Mouse (Mus musculus): ENCODE measurements around the gene Acacb. TPM values are rescaled to one million over a fixed set of nuclear protein-coding genes. Genes with fewer than 3 reads are reported as not detected.

The Acacb gene
- polyA plus RNA-seq, 1 experiment from 2014 or later: 0.70 TPM

DNA sequence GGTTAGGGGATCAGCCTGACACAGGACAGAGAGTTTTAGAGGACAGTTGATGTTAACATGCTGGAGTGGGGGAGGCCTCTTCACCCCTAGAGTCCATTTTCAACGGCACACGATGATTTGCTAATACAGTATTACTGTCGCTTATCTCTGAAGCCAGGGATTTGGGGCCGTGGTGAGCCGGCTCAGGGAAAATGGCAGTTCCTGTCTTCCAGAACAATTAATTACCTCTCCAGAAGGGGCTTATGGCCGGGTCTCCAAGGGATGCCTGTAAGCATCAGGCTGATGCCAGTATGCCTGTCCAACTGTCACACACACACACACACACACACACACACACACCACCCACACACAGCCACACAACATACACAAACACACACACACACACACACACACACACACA is 136.0 kb downstream of the Acacb start:
- Histone ChIP-seq H3K27me3 (replicated peaks) (peaks cover 29% of the 10 kb centered on the region), H3K9ac (no peak overlapping the region)

GRCm38 (mm10) chr5:114284604-114285397 is 138.5 kb downstream of the Acacb start:
- ATAC-seq: no peak
- H3K4me1 ChIP-seq: no peaks in the 10 kb centered on the region
- no peaks in the 10 kb centered on the region for H3K9me3 ChIP-seq (replicated peaks)
- H3K27me3 ChIP-seq (replicated peaks): peaks cover 29% of the 10 kb centered on the region; the same call in 1 of the 2 replicates
- WGBS (ENCODE audit: insufficient replicate concordance): 61% methylated on average over 13 of the region's 13 CpGs
- no peak overlapping the region for H3K27ac ChIP-seq
- no peaks in the 10 kb centered on the region for H3K36me3 ChIP-seq
- no peak overlapping the region for H3K4me2 ChIP-seq
- no peak overlapping the region for H3K9ac ChIP-seq
- H3K4me3 ChIP-seq: no peak overlapping the region

More for the DNA sequence above, 136.0 kb downstream of the Acacb start:
- H3K27ac ChIP-seq: no peak overlapping the region
- no peak overlapping the region for H3K4me2 ChIP-seq
- no peaks in the 10 kb centered on the region for H3K9me3 ChIP-seq (replicated peaks)
- no peaks in the 10 kb centered on the region for H3K36me3 ChIP-seq
- WGBS (ENCODE audit: insufficient replicate concordance): 27% methylated on average over 6 of the region's 6 CpGs
- ATAC-seq: no peak
- H3K4me3 ChIP-seq: no peak overlapping the region
- no peaks in the 10 kb centered on the region for H3K4me1 ChIP-seq

GRCm38 (mm10) chr5:114285398-114285700 is 139.0 kb downstream of the Acacb start:
- H3K9me3 ChIP-seq (replicated peaks): no peaks in the 10 kb centered on the region
- no peaks in the 10 kb centered on the region for H3K36me3 ChIP-seq
- no peak overlapping the region for H3K4me2 ChIP-seq
- ATAC-seq: no peak
- 76% methylated on average over 3 of the region's 3 CpGs for WGBS (ENCODE audit: insufficient replicate concordance)
- H3K27me3 ChIP-seq (replicated peaks): peaks cover 32% of the 10 kb centered on the region
- no peak overlapping the region for H3K4me3 ChIP-seq
- H3K4me1 ChIP-seq: no peaks in the 10 kb centered on the region
- H3K9ac ChIP-seq: no peak overlapping the region
- no peak overlapping the region for H3K27ac ChIP-seq

DNA sequence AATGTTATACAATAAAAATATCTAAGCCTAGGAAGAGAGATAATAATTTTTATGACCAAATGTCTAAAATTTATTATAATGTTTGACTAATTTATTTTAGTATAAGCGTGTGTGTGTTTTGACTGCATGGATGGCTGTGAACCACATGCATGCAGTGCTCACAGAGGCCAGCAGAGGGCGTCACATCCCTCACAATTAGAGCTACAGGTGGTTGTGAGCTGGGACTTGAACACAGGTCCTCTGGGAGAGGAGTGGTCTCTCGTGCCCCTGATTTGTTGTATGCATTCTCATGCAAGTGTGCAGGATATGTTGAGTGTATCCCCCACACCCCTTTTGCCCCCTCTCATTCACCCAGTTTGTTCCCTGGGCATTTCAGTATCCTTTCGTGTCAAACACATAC is 139.8 kb downstream of the Acacb start:
- H3K4me2 ChIP-seq: no peak overlapping the region
- H3K27ac ChIP-seq: no peak overlapping the region
- no peaks in the 10 kb centered on the region for H3K4me1 ChIP-seq
- H3K36me3 ChIP-seq: no peaks in the 10 kb centered on the region
- ATAC-seq: no peak
- H3K9me3 ChIP-seq (replicated peaks): no peaks in the 10 kb centered on the region
- H3K4me3 ChIP-seq: no peak overlapping the region
- peaks cover 35% of the 10 kb centered on the region for H3K27me3 ChIP-seq (replicated peaks)
- H3K9ac ChIP-seq: no peak overlapping the region
- WGBS (ENCODE audit: insufficient replicate concordance): 63% methylated on average over 4 of the region's 4 CpGs

- Histone ChIP-seq H3K4me2 (no peak overlapping the region), H3K4me1 (no peaks in the 10 kb centered on the region), H3K9me3 (replicated peaks) (no peaks in the 10 kb centered on the region), H3K27me3 (replicated peaks) (peaks cover 40% of the 10 kb centered on the region), H3K36me3 (no peaks in the 10 kb centered on the region), H3K27ac (no peak overlapping the region), H3K4me3 (no peak overlapping the region), H3K9ac (no peak overlapping the region)
- 68% methylated on average over 16 of the region's 16 CpGs for WGBS (ENCODE audit: insufficient replicate concordance)
- ATAC-seq: no peak
Measured at GRCm38 (mm10) chr5:114286872-114287571, 140.7 kb downstream of the Acacb start.

- Histone ChIP-seq H3K36me3 (no peaks in the 10 kb centered on the region), H3K27me3 (replicated peaks) (peaks cover 44% of the 10 kb centered on the region), H3K9ac (no peak overlapping the region), H3K27ac (no peak overlapping the region), H3K4me1 (no peaks in the 10 kb centered on the region), H3K4me2 (no peak overlapping the region), H3K4me3 (no peak overlapping the region), H3K9me3 (replicated peaks) (no peaks in the 10 kb centered on the region)
- 65% methylated on average over 5 of the region's 5 CpGs for WGBS (ENCODE audit: insufficient replicate concordance)
- ATAC-seq: no peak
Measured at GRCm38 (mm10) chr5:114288396-114288795, 142.1 kb downstream of the Acacb start.

GRCm38 (mm10) chr5:114288874-114289273 is 142.5 kb downstream of the Acacb start, which contains the start of gene Myo1h:
Gene Myo1h (plus strand): TSS chr5:114289166.
- Histone ChIP-seq H3K4me1 (no peaks in the 10 kb centered on the region), H3K9me3 (replicated peaks) (no peaks in the 10 kb centered on the region), H3K27ac (no peak within 1 kb of the TSS), H3K4me3 (no peak within 1 kb of the TSS), H3K4me2 (no peak within 1 kb of the TSS), H3K36me3 (no peaks in the 10 kb centered on the region), H3K27me3 (replicated peaks) (peaks cover 46% of the 10 kb centered on the region), H3K9ac (no peak within 1 kb of the TSS)
- WGBS (ENCODE audit: insufficient replicate concordance): 34% methylated on average over 13 of the region's 13 CpGs
- ATAC-seq: no peak

GRCm38 (mm10) chr5:114290004-114290403 is 143.7 kb downstream of the Acacb start:
- no peaks in the 10 kb centered on the region for H3K4me1 ChIP-seq

GRCm38 (mm10) chr5:114296693-114297631 is 150.6 kb downstream of the Acacb start:
- Histone ChIP-seq H3K9me3 (replicated peaks) (no peaks in the 10 kb centered on the region), H3K36me3 (no peaks in the 10 kb centered on the region), H3K27ac (no peak overlapping the region), H3K4me3 (peak overlapping the region; percentile 16; the same call in 1 of the 2 replicates), H3K27me3 (replicated peaks) (peaks cover 19% of the 10 kb centered on the region; the same call in 1 of the 2 replicates), H3K4me2 (peak overlapping the region; percentile 42), H3K4me1 (peaks cover 9% of the 10 kb centered on the region), H3K9ac (no peak overlapping the region)
- WGBS (ENCODE audit: insufficient replicate concordance): 19% methylated on average over 22 of the region's 22 CpGs
- ATAC-seq: no peak

More at GRCm38 (mm10) chr5:114290004-114290403, 143.7 kb downstream of the Acacb start:
- Histone ChIP-seq H3K4me2 (no peak overlapping the region), H3K36me3 (no peaks in the 10 kb centered on the region), H3K27me3 (replicated peaks) (peaks cover 51% of the 10 kb centered on the region), H3K27ac (no peak overlapping the region), H3K9me3 (replicated peaks) (no peaks in the 10 kb centered on the region), H3K4me3 (no peak overlapping the region), H3K9ac (no peak overlapping the region)
- 65% methylated on average over 3 of the region's 3 CpGs for WGBS (ENCODE audit: insufficient replicate concordance)
- ATAC-seq: no peak

- no peak for ATAC-seq
Measured at GRCm38 (mm10) chr5:114298212-114298894, 152.0 kb downstream of the Acacb start.

DNA sequence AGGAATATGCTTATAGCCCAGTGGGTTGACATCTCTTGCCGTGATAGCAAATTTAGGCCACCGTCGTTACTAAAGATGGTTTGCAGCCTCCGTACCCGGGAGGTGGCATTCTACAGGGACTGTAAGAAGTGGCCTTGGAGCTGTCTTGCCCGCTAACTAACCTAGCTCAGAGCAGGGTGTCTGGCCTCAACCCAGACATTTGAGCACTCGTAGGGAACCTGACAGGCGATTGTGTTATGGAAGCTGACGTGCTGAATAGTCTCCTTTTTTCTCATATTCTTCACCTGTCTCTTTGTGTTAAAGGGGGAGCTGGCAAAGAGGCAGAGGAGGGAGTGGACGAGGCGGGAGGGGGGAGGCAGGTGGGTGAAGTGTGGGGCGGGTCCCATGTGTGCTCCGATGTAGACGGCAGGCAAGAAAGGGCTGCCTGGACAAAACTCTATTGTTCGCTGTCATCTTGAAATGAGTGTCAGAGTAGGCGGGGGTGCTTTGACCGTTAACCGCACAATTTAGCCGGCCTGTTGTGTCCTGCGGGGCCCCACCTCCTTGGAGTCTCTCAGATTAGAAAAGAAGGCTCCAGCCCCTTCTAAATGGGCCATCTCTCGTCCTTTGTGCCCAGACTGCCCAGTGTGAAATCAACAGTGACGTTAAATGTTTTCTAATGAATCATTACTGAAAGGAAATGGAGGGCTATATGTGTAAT is 153.0 kb downstream of the Acacb start:
- Histone ChIP-seq H3K4me3 (no peak overlapping the region), H3K36me3 (no peaks in the 10 kb centered on the region), H3K9ac (no peak overlapping the region), H3K27me3 (replicated peaks) (peaks cover 13% of the 10 kb centered on the region; the same call in 1 of the 2 replicates), H3K27ac (no peak overlapping the region), H3K4me1 (peaks cover 9% of the 10 kb centered on the region), H3K4me2 (no peak overlapping the region), H3K9me3 (replicated peaks) (no peaks in the 10 kb centered on the region)
- 68% methylated on average over 22 of the region's 22 CpGs for WGBS (ENCODE audit: insufficient replicate concordance)
- ATAC-seq: no peak

More at GRCm38 (mm10) chr5:114298212-114298894, 152.0 kb downstream of the Acacb start:
- no peak overlapping the region for H3K27ac ChIP-seq
- H3K27me3 ChIP-seq (replicated peaks): peaks cover 18% of the 10 kb centered on the region; the same call in 1 of the 2 replicates
- 69% methylated on average over 18 of the region's 18 CpGs for WGBS (ENCODE audit: insufficient replicate concordance)
- H3K4me3 ChIP-seq: no peak overlapping the region
- H3K4me1 ChIP-seq: peaks cover 9% of the 10 kb centered on the region
- H3K9me3 ChIP-seq (replicated peaks): no peaks in the 10 kb centered on the region
- no peak overlapping the region for H3K4me2 ChIP-seq
- no peaks in the 10 kb centered on the region for H3K36me3 ChIP-seq
- H3K9ac ChIP-seq: no peak overlapping the region
